Mouse (Mus musculus) lung, adult 2 months (tissue): ENCODE measurements around the gene Arhgef19. TPM values are rescaled to one million over a fixed set of nuclear protein-coding genes. Genes with fewer than 3 reads are reported as not detected.
A peak's percentile ranks its signal among the peaks of the same experiment; 100 is the strongest.

Experiments
- DNase-seq: peaks from one replicate; pipeline ENCODE4 v3.0.0; 2022
- H3K4me1 ChIP-seq: fragments of 200-500 bp; 2 replicates; pipeline ENCODE4 v1.6.1; 2011; ENCODE audit warnings: low read length; ENCODE audit not compliant: control insufficient read depth, insufficient read depth
- H3K4me3 ChIP-seq: fragments of 200-500 bp; replicated peaks from 2 replicates; pipeline ENCODE3; 2011; ENCODE audit warnings: low read depth, mild to moderate bottlenecking, control low read depth, low read length; ENCODE audit errors: extremely low read depth
- CTCF ChIP-seq: fragments of 200-500 bp; IDR thresholded peaks from 2 replicates; pipeline ENCODE4 v1.5.1; 2011; ENCODE audit warnings: mild to moderate bottlenecking, low read length, control low read depth; ENCODE audit not compliant: insufficient read depth
- POLR2A ChIP-seq: fragments of 200-500 bp; IDR thresholded peaks from 2 replicates; pipeline ENCODE4 v1.6.1; 2011; ENCODE audit warnings: low read depth, mild to moderate bottlenecking, control low read depth, low read length, borderline replicate concordance; ENCODE audit errors: extremely low read depth
- WGBS: fragments of 180-500 bp; shearing (Covaris S2); methylation state at CpG from one replicate; pipeline ENCODE4 v1.1.7; 2018; 5-methylcytosine and 5-hydroxymethylcytosine counted together
- polyA plus RNA-seq: library from polyadenylated mRNA; depleted of rRNA; stranded (reverse); fragments of >200 nt; gene quantifications from 2 replicates; pipeline ENCODE4 v1.2.3, GENCODE M21; 2012

The Arhgef19 gene
- polyA plus RNA-seq, 1 experiment, result 15.3 TPM

DNA sequence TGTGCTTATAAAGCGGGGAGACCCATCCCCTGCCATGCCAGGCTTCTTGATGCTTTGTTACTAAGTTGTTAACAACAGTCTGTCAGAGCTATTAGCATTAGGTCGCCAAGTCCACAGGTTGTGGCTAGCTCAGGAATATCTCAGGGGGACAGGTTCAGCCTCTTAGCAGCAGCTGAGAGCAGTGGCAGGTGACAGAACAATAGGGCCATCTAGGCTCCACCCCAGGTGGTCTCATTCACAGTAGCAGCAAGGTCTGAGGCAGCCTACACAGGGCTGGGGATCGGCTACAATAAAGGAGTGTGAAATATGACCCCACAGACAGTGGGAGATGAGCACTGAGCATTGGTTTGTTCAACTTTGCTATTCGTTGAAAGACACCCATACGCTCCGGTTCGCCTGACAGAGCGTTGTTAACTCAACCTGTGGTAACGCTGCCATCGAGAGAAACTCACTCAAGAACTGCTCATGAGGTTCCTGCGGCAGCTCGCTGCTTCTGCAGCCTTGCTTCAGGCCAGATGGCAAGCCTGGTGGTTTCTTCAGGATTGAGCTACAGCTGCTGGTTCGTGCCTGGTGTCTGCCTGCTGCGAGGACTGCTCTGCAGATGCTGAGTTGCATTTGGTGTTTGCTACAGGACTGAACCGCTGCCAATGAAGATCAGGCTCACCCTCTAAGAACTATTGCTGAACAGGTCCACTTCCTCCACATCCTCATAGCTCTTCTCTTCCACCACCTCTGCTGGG lies 31.1 kb downstream of the Arhgef19 start:
- TF ChIP-seq POLR2A (no peak), CTCF (no peak)
- peaks cover 15% of the 10 kb centered on the region for H3K4me1 ChIP-seq
- no peak overlapping the region for H3K4me3 ChIP-seq
- no peak for DNase-seq
- WGBS, result 80% methylated on average over 15 of the region's 15 CpGs

DNA sequence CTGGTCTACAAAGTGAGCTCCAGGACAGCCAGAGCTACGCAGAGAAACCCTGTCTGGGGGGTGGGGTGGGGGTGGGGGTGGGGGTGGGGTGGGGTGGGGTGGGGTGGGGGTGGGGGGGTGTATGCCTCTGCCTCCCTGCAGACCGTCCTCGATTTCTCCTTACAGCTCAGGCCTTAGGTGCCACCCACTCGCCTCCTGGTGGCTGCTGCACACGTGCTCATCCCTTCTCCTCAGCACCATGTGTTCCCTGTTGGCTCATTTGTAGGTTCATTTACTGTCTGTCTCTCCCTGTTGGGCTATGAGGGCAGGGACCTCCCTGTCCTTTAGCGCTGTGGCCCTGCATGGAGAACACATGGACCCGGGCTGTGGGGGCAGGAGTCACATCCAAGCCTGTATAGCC lies 31.9 kb downstream of the Arhgef19 start:
- Histone ChIP-seq H3K4me1 (peaks cover 15% of the 10 kb centered on the region), H3K4me3 (no peak overlapping the region)
- 0 out of 2 replicates have a peak, but pooled peaks have one; percentile 16 for TF ChIP-seq CTCF
- no peak for TF ChIP-seq POLR2A
- WGBS, result 62% methylated on average over 7 of the region's 7 CpGs
- no peak for DNase-seq

DNA sequence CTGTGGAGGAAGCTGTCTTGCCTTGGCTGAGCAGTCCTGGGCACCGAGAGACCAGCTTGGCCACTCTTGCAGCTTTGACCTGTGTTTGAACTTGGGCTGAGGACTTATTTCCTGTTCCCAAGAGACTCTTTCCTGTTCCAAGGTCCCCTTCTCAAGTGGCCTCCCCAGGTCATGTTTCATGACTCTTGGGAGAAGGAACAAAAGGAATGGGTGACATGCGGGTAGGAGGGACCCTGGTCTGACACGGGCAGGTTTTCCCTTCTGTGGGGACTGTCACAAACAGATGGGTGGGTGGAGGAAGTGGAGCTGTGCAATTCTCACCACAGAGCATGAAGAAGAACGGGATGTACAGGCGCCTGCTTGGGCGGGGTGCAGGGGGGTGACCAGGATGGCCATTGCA lies 32.4 kb downstream of the Arhgef19 start:
- Histone ChIP-seq H3K4me1 (peaks cover 15% of the 10 kb centered on the region), H3K4me3 (no peak overlapping the region)
- DNase-seq, result peak; percentile 54
- TF ChIP-seq CTCF (no peak), POLR2A (no peak)
- WGBS, result 36% methylated on average over 6 of the region's 6 CpGs

DNA sequence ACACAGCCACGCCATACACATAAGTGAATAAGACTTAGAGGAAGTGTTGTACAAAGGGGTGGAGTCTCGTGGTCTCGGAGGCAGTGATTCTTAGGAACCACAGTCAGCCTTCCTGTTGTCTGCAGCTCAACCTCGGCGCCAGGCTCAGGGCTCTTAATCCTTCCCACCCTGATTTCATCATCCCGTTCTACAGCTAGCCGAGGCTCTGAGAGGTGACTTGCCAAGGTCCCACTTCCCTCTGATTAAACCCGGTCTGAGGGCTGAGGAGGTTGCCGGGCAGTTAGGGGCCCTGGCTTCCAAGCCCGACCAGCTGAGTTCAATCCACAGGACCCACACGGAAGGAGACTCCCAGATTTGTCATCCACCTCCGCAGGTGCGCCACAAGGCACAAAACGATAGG lies 33.6 kb downstream of the Arhgef19 start:
- peak; percentile 40; the same call in 1 of the 2 replicates for TF ChIP-seq POLR2A
- TF ChIP-seq CTCF, result no peak
- H3K4me1 ChIP-seq, result peaks cover 24% of the 10 kb centered on the region
- peak overlapping the region; percentile 26 for H3K4me3 ChIP-seq
- no peak for DNase-seq
- 10% methylated on average over 14 of the region's 14 CpGs for WGBS

DNA sequence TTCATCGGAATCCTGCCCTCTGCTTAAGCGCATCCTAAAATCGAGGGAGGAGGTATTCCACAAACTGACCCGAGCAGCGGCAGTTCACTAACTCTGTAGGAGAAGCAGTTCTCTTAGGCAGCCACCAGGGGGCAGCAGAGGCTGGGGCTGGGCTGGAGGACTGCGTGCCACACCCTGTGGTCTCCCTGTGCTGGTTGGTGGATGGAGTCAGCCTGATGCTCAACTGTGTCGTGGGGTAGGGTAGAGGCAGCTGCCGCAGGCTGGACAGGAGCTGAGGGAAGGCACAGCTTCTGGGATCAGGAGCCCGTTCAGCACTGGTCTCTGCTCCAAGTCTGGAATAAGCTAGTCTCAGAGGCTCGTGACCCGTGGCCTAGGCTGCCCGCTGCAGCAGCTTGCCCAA lies 34.0 kb downstream of the Arhgef19 start:
- Histone ChIP-seq H3K4me3 (peak overlapping the region; percentile 26), H3K4me1 (peaks cover 26% of the 10 kb centered on the region)
- peak; percentile 88 for DNase-seq
- peak; percentile 91 for TF ChIP-seq CTCF
- peak; percentile 19; the same call in 1 of the 2 replicates for TF ChIP-seq POLR2A
- 15% methylated on average over 12 of the region's 12 CpGs for WGBS

DNA sequence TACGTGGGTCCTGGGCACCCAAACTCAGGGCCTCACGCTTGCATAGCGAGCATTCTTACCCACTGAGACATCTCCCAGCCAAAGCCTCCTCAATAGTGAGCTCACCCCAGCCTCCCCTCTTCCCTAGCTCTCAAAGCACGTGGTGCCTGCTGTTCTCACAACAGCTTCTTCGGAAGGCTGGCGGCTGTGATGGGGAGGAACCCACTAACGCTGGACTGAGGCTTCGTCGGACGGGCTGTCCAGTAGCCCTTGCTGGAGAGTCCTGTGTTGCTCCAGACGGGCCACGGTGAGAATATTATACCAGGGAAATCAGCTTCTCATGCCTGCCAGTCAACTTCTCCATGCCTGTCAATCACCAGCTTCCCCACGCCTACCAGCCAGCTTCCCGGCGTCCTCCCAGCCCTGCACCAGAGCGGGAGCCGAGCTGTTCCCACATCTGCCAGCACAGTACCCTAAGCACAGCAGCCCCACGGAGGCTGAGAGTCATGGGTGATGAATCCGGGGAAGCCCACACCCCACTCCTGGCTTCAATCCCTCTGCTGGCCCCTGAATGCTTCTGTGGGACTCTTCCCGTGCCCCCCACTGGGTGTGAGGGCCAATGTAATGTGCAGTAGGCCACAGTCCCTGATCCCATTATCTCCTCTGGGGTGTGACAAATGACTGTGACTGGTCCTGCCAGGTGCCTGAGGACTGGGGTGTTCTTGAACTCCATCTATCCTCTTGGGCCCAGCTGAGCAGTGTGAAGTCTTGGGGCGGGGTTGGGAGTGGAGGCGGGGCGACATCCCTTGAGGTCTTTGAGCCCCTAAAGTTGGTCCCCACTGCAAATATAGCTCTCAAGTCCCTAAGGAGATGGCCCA lies 35.4 kb downstream of the Arhgef19 start:
- peak; percentile 28 for DNase-seq
- peaks cover 34% of the 10 kb centered on the region for H3K4me1 ChIP-seq
- no peak overlapping the region for H3K4me3 ChIP-seq
- TF ChIP-seq CTCF (no peak), POLR2A (no peak)
- WGBS, result 61% methylated on average over 23 of the region's 23 CpGs

DNA sequence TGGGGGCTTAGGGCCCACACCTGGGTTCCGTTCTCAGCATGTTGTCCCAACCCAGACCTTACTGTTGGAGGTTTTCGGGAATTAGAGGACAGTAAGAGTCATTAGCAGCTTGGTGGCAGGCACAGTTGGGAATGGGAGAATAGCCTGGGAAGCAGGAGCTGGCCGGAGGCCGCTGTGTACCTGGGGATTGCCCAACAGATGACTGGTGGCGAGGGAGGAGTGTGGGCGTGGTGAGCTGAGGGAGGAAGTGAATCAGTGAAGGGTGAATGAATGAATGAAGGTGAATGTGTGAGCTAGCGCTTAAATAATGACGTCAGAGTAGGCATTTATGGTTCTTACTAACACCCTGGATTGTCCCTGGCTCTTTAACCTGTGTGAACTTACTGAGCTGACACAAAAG lies 37.9 kb downstream of the Arhgef19 start:
- TF ChIP-seq CTCF, result no peak
- no peak for TF ChIP-seq POLR2A
- WGBS, result 71% methylated on average over 8 of the region's 8 CpGs
- no peak overlapping the region for H3K4me3 ChIP-seq
- peak; percentile 50 for DNase-seq
- peaks cover 38% of the 10 kb centered on the region for H3K4me1 ChIP-seq

DNA sequence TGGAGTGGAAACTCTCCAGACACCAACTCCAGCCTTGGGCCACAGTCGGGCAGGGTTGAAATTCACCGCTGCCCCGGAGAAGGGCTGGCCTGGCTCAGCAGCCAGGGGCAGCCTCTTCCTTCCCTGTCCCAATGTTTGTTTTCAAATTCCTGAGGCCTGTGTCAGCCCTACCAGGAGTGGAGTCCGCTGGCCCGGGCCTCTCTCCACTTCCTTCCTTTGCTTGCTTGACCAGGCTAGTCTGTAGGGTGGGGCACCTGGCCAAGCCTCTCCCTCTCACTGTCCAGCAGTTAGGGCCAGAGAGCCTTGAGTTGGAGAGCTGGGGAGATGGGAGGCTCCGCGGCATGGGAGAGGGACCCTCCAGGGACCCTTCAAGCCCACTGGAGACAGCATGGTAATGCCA lies 38.9 kb downstream of the Arhgef19 start:
- peak overlapping the region; percentile 47 for H3K4me3 ChIP-seq
- H3K4me1 ChIP-seq, result peaks cover 32% of the 10 kb centered on the region
- peak; percentile 89 for DNase-seq
- peak; percentile 86; the same call in 1 of the 2 replicates for TF ChIP-seq POLR2A
- no peak for TF ChIP-seq CTCF
- WGBS, result 13% methylated on average over 7 of the region's 7 CpGs

DNA sequence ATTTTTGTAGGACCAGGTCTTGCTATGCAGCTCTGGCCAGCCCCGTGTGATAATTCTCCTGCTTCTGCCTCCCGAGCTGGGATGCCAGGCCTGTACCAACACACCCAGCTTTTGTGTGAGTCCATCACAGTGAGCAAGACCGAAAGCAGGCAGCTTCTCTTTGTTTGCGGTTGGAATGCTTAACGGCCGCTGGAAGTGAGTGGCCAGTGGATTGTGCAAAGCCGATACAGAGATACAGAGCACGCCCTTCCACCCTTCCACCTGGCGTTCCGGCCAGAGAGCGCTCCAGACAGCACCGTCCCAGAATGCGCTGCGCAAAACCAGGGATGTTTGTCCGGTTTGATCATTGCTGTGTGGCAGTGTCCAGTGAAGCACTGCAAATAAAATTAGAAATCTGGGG lies 40.0 kb downstream of the Arhgef19 start:
- Histone ChIP-seq H3K4me3 (no peak overlapping the region), H3K4me1 (peaks cover 32% of the 10 kb centered on the region)
- no peak for TF ChIP-seq POLR2A
- no peak for TF ChIP-seq CTCF
- WGBS, result 33% methylated on average over 15 of the region's 15 CpGs
- peak; percentile 58 for DNase-seq
